Mouse (Mus musculus) cerebellum, adult 8-10 months (tissue): ENCODE data around the gene Adamts7.

Experiments used
- DNase-seq: peaks from one replicate; pipeline ENCODE4 v3.0.0; 2022

Adamts7 gene

DNA sequence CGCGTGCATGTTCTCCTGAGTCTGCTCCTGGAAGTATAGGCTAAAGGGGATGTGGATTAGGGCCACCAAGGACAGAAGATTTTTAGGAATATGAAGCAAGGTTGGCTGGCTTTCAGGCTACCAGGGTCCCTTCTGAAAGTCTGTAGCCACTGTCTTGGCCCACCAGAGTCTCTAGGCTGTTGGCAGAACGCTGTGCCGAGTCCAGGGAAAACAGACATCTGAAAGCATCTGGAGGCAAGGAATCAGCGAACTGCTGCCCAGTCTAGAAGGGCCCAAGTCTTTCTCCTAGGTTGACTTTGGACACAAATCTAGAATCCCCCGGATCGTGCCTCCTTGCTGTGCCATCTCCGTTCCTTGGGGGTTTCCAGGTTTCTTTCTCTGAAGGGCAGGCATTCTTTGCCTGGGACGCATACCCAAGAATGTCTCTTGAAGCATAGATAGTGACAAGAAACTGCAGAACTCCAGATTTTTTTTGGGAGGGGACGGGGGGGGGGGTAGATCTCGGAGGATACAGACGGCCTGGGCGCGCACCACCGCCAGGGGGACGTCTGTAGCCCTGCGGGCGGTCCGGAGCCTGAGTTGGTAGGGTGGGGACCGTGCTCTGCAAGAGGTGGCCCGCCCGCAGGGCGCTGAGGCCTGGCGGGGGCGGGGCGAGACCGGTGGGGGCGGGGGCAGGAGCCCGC, 485 bp upstream of the Adamts7 start:
- DNase-seq: no peak

GRCm38 (mm10) chr9:90163749-90164095, 853 bp downstream of the Adamts7 start:
- DNase-seq: no peak

GRCm38 (mm10) chr9:90164670-90165453, 2.0 kb downstream of the Adamts7 start:
- DNase-seq: no peak

DNA sequence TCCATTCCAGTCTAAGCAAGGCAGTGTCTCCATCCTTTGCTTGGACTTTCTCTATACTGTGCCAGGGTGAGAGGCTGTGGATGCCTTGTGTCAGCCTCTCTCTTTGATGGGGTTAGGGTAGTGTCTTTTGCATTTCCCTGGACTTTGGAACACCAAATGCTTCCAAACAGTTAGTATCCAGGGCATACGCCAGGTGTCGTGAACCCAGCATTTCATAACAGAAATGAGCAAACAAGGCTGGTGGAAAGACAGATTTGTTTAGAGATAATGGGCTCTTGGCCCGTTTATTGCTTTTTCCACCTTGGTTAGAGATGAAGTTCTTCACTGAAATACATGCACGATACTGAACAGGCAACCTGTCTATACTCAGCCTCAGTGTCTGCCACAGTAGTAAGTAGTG, 2.7 kb downstream of the Adamts7 start:
- DNase-seq: no peak

DNA sequence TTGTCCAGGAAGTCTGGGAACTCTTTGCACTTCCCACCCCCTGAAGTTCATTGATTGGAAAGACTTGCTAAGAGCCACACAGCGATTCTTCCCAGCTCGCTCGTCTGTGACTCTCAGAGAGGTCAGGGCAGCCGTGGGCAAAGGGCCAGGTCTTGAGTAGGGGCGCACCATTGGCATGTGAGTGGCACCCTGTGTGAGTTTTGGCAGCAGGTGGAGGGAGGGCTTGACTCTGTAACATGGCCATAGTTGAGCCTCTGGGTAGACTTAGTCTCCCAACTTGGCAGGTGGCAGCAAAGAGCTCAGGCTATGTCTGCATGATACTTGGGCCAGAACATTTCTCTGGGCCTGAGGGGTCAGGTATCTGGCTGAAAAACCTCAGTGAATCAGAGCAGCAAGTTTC, 3.7 kb downstream of the Adamts7 start:
- no peak for DNase-seq

- DNase-seq: peak; percentile 49
Observed at GRCm38 (mm10) chr9:90169965-90170364, 7.1 kb downstream of the Adamts7 start.

GRCm38 (mm10) chr9:90171421-90171820, 8.6 kb downstream of the Adamts7 start:
- DNase-seq: no peak

DNA sequence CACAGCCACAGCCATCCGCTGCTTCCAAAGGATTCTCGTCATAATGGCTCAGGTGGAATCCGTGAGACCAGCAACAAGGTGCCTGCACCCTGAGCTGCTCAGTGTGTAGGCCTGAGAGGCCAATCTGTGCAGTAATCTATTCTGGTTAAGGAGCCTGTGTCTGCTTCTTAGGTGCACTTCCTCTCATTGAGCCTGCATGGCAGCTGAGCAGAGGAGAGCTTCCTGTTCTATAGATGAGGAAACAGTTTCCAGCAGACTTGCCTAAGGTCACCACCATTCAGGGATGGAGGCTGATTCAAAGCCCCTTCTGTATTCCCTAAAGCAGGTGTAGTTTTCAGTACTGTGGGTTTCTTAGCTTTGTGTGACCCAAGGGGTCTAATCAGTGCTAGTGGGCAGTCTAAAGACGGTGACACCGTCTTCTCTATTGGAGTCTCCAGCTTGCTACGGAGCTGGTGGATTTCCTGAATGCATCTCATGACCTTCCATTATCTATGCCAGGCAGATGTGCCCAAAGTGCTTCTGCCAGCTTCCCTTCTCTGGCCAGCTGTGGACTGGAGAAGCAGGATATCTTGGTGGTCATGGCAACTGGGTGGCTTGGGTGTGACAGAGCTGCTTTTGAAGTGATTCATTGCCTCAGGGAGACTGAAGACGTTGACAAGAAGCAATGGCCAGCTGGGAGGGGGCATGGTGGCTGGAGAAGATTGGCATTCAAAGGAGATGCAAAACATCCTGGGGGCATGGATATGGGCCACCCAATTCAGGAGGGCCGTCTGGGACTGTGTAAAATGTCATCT, 9.9 kb downstream of the Adamts7 start:
- no peak for DNase-seq

- DNase-seq: no peak
Observed at GRCm38 (mm10) chr9:90173330-90173729, 10.5 kb downstream of the Adamts7 start.

- DNase-seq: no peak
Observed at GRCm38 (mm10) chr9:90179409-90179808, 16.5 kb downstream of the Adamts7 start.

DNA sequence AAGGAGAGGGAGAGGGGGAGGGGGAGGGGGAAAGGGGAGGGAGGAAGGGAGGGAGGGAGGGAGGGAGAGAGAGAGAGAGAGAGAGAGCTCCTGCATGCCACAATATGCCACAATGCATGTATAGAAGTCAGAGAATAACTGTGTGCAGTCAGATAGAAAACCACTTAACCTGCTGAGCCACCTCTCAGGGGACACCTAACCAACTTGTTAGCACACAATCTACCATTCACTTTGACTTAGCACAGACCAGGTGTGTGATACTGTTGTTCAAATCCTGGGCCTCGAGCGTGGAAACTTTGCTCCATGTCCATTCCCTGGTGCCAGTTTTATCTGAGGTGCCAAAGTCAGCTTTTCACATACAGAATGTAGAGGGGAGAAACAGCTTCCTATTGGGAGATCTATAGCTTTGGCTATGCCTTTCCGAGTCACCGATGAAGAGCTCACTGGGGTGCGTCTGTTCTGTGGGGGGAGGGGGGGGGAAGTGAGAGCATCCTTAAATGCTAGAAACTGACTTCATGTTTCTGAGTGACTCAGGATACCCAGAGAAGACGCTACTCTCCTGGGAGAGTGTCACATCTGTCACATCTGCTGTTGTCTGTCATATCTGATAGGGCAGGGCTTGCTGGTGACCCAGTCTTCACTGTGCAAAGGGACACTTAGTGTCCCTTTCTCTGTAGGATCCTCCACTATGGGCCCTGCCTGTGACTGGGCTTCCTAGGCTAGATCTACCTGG, 19.0 kb downstream of the Adamts7 start:
- DNase-seq: no peak

DNA sequence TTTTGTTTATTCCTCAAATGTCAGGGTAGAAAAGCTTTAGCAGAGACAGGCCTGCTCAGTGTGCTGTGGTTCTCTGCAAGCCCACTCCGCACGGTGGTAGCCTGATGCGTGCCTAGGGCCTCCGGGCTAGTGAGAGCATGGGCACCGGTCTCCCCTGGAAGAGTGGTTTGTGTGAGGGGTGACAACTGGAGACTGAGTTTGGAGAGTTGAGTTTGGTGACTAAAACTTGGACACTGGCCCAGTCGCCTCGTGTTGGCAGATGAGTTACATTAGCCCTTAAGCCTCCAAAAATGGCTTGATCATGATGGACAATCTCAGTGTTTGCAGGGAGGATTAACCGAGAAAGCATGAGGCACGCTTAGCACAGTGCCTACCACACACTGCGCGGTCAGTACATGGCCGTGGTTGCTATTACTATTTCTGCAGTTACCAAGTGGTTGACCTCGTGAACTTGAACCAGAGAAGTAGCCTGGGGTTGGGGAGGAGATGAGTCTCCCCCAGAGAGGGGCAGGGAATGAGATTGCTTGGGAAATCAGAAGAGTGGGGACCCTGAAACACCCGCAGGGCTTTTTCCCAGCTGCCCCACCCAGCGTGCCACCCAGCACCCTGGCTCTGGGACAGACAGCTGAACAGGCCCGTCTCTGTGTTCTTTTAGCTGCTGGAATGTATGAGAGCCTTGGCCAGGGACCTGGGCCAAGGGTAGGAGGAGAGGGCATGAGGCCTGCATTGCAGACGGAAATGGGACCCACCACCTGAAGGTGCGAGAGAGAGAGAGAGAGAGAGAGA, 20.0 kb downstream of the Adamts7 start:
- DNase-seq: no peak

DNA sequence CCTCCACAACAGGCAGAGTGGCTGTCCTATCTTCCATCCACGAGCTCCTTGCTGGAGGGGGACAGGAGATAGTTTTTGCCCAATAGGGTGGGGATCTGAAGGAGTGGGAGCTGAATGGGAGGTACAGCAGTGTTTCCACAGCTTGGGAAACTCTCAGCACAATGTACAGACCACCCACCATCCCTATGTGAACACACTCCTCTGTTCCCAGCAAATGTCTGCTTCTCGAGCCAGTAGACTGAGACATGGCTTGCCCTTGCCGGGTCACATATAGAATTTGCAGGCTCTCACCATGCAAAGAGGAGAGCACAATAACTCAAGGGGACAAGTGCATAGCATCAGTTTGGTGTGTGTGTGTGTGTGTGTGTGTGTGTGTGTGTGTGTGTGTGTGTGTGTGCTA, 20.7 kb downstream of the Adamts7 start:
- DNase-seq: no peak

GRCm38 (mm10) chr9:90184116-90184515, 21.2 kb downstream of the Adamts7 start:
- DNase-seq: no peak

- DNase-seq: no peak
Observed at GRCm38 (mm10) chr9:90185356-90185910, 22.6 kb downstream of the Adamts7 start.

- no peak for DNase-seq
Observed at GRCm38 (mm10) chr9:90188893-90189292, 26.0 kb downstream of the Adamts7 start.

DNA sequence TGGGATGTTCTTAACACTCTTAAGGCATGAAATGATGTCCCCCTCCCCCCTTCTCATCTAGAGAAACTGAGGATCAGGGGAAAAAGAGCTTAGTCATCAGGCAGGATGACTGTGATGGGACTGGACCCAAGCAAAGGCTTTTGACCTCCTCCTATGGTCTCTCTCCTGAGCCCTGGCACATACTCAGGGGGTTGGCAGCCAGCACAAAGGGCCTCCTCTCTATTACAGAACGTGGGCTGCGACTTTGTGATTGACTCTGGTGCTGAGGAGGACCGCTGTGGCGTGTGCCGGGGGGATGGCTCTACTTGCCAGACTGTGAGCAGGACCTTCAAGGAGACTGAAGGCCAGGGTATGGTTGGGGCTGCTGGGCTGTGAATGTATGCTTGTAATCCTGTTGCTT, 26.5 kb downstream of the Adamts7 start:
- DNase-seq: no peak

GRCm38 (mm10) chr9:90195000-90195399, 32.1 kb downstream of the Adamts7 start:
- DNase-seq: no peak

GRCm38 (mm10) chr9:90196262-90196661, 33.4 kb downstream of the Adamts7 start:
- DNase-seq: no peak

GRCm38 (mm10) chr9:90197116-90197665, 34.3 kb downstream of the Adamts7 start:
- DNase-seq: no peak

DNA sequence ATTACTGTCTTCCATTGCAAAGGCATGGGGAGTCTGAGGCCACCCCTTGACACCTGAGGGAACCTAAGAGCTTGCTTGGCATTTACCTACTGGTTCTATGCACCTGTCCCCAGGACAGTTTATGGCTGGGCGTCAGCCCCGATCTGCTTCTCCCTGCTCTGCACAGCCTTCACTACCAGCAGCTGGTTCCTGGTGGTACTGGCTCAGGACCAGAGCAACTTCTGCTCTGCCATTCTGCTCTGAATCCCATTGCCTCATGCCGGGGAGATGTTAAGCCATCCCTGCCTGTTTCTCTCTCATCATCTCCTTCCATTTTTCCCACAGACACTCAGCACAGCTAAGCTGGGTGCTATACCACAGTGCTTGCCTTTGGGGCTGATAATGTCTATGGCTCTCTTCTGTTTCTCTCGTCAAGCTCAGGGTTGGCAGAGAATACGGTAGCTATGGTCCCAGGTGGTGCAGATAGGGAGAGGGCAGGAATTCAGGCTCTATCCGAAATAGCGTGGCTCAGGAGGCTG, 35.1 kb downstream of the Adamts7 start:
- no peak for DNase-seq
